Mouse (Mus musculus): ENCODE data around the gene Tfpi. TPM values are rescaled to one million over a fixed set of nuclear protein-coding genes. Genes with fewer than 3 reads are reported as not detected.

The Tfpi gene
- 181 TPM for polyA plus RNA-seq (2014; fragmentation: Illumina TruSeq; extraction: RNeasy Lipid Tissue Mini Kit (QIAGEN cat#74804); ENCODE audit: low read depth, low replicate concordance)

GRCm38 (mm10) chr2:84476577-84476976 is at the start of gene Tfpi:
Tfpi (minus strand) TSS chr2:84476775.

GRCm38 (mm10) chr2:84425138-84425537 is 51.4 kb downstream of the Tfpi start, which contains the start of gene Calcrl:
Calcrl (minus strand) TSS chr2:84425411.

Other genes with a start within 250 kb of the Tfpi start
- 106 TPM for gene Calcrl, start 51.4 kb downstream of the Tfpi start, polyA plus RNA-seq (2014; fragmentation: Illumina TruSeq; extraction: RNeasy Lipid Tissue Mini Kit (QIAGEN cat#74804); ENCODE audit: low read depth, low replicate concordance)
- gene Ctnnd1, start 174.0 kb upstream of the Tfpi start, polyA plus RNA-seq (2014; fragmentation: Illumina TruSeq; extraction: RNeasy Lipid Tissue Mini Kit (QIAGEN cat#74804); ENCODE audit: low read depth, low replicate concordance): 246 TPM
- not detected for gene Btbd18, start 182.3 kb upstream of the Tfpi start, polyA plus RNA-seq (2014; fragmentation: Illumina TruSeq; extraction: RNeasy Lipid Tissue Mini Kit (QIAGEN cat#74804); ENCODE audit: low read depth, low replicate concordance)
- 14.6 TPM for gene Selenoh, start 194.0 kb upstream of the Tfpi start, polyA plus RNA-seq (2014; fragmentation: Illumina TruSeq; extraction: RNeasy Lipid Tissue Mini Kit (QIAGEN cat#74804); ENCODE audit: low read depth, low replicate concordance)
- not detected for gene Gm28635, start 201.3 kb upstream of the Tfpi start, polyA plus RNA-seq (2014; fragmentation: Illumina TruSeq; extraction: RNeasy Lipid Tissue Mini Kit (QIAGEN cat#74804); ENCODE audit: low read depth, low replicate concordance)
- gene Med19, start 201.6 kb upstream of the Tfpi start, polyA plus RNA-seq (2014; fragmentation: Illumina TruSeq; extraction: RNeasy Lipid Tissue Mini Kit (QIAGEN cat#74804); ENCODE audit: low read depth, low replicate concordance): 72.2 TPM
- 247 TPM for gene Tmx2, start 202.4 kb upstream of the Tfpi start, polyA plus RNA-seq (2014; fragmentation: Illumina TruSeq; extraction: RNeasy Lipid Tissue Mini Kit (QIAGEN cat#74804); ENCODE audit: low read depth, low replicate concordance)
- gene Zdhhc5, start 238.4 kb upstream of the Tfpi start, polyA plus RNA-seq (2014; fragmentation: Illumina TruSeq; extraction: RNeasy Lipid Tissue Mini Kit (QIAGEN cat#74804); ENCODE audit: low read depth, low replicate concordance): 62.2 TPM